28 mouse cellular contexts compared by ENCODE assay signal in the genomic region with DNA sequence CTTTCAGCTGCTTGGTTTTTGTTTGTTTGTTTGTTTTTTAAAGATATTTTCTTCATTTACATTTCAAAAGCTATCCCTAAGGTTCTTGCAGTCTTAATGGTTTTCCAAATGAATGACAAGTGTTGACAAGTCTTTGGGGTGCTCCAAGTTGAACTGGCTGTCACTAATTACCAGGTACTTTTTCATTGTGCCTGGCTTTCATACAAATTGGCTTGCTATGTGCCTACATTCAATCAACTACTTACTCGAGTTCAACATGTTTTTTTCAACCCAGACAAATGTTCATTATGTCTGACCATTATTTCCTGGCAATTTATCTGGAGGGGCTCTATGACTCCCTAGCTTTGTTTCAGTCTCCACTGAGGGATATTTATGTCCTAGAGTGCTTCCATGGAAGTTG.
"Had no signal": no experiment of that assay in that cellular context is flagged by ENCODE, and none has a peak within 500 bp of the region (broad histone marks: within the 10 kb centered on the region; RNA-seq: fewer than 3 reads in every experiment).

No protein-coding gene starts in this region.

- ATAC-seq: hindbrain, embryonic 16.5 days; inflammation-experienced regulatory T-cells, adult 6 months; intestine, embryonic 15.5 days; intestine, postnatal 0 days; liver, postnatal 0 days had no signal

- H3K36me3 ChIP-seq: heart, embryonic 10.5 days; heart, embryonic 12.5 days; hindbrain, embryonic 10.5 days; hindbrain, embryonic 12.5 days; intestine, embryonic 15.5 days; limb, embryonic 10.5 days; limb, embryonic 12.5 days; liver, embryonic 13.5 days; liver, embryonic 15.5 days had no signal

- H3K9ac ChIP-seq: heart, embryonic 12.5 days; hindbrain, embryonic 12.5 days; hindbrain, embryonic 14.5 days; intestine, embryonic 15.5 days; limb, embryonic 12.5 days; liver, embryonic 13.5 days; liver, embryonic 15.5 days; liver, postnatal 0 days had no signal

- DNase-seq: gastrocnemius, postnatal 10 days; gastrocnemius, postnatal 25 days; heart, adult 18-20 months; heart, postnatal 10 days; heart, postnatal 4 days; kidney, adult 18-20 months; kidney, adult 8-10 months; kidney, postnatal 10 days; kidney, postnatal 25 days; kidney, postnatal 4 days; liver; liver, embryonic 13.5 days; liver, postnatal 0 days had no signal

- H3K4me3 ChIP-seq: heart, embryonic 10.5 days; heart, embryonic 12.5 days; hindbrain, embryonic 10.5 days; hindbrain, embryonic 12.5 days; intestine, embryonic 15.5 days; layer of hippocampus, adult 2 months; left cerebral cortex, adult 2 months; limb, embryonic 10.5 days; limb, embryonic 12.5 days; liver, embryonic 13.5 days; liver, embryonic 15.5 days had no signal

- H3K27me3 ChIP-seq: heart, embryonic 12.5 days; hindbrain, embryonic 12.5 days; intestine, embryonic 15.5 days; limb, embryonic 12.5 days; liver, embryonic 13.5 days; liver, embryonic 15.5 days had no signal

- H3K4me2 ChIP-seq: heart, embryonic 12.5 days; hindbrain, embryonic 12.5 days; hindbrain, embryonic 14.5 days; intestine, embryonic 15.5 days; limb, embryonic 12.5 days; liver, embryonic 11.5 days; liver, embryonic 13.5 days; liver, embryonic 15.5 days had no signal

- H3K4me1 ChIP-seq: heart, embryonic 10.5 days; heart, embryonic 12.5 days; hindbrain, embryonic 10.5 days; hindbrain, embryonic 12.5 days; intestine, embryonic 15.5 days; limb, embryonic 10.5 days; limb, embryonic 12.5 days; liver, embryonic 13.5 days; liver, embryonic 15.5 days had no signal

- H3K9me3 ChIP-seq: heart, embryonic 10.5 days; heart, embryonic 12.5 days; hindbrain, embryonic 10.5 days; hindbrain, embryonic 12.5 days; intestine, embryonic 15.5 days; limb, embryonic 10.5 days; limb, embryonic 12.5 days; liver, embryonic 13.5 days; liver, embryonic 15.5 days had no signal

- H3K27ac ChIP-seq: heart, embryonic 10.5 days; hindbrain, embryonic 10.5 days; hindbrain, embryonic 12.5 days; hindbrain, embryonic 14.5 days; intestine, embryonic 15.5 days; layer of hippocampus, adult 2 months; left cerebral cortex, adult 2 months; limb, embryonic 10.5 days; limb, embryonic 12.5 days; liver, embryonic 13.5 days; liver, embryonic 15.5 days had no signal
